Mouse (Mus musculus) limb, embryonic 14.5 days (tissue): Measurements from ENCODE around the gene Gm20388. TPM values are rescaled to one million over a fixed set of nuclear protein-coding genes. Genes with fewer than 3 reads are reported as not detected.
A peak's percentile ranks its signal among the peaks of the same experiment; 100 is the strongest.
"Not testable (repeated sequence)": the region's sequence is repeated elsewhere in the genome, so short reads cannot be mapped to it uniquely, and the experiment has no call there.

Source experiments
- ATAC-seq: fragments of 200-750 bp; cut with Nextera tagmentation; 2 replicates; pipeline ENCODE4 v1.8.0; 2017; ENCODE audit warnings: low read depth, moderate number of reproducible peaks, moderate TSS enrichment; ENCODE audit not compliant: low FRiP score
- DNase-seq: peaks from one replicate; pipeline ENCODE4 v3.0.0-alpha.2; 2015; ENCODE audit warnings: low spot score
- H3K27ac ChIP-seq: fragments of 300-500 bp; sonication (generic); replicated peaks from 2 replicates; pipeline ENCODE4 v1.5.1; 2014; ENCODE audit warnings: low read depth, mild to moderate bottlenecking, low read length, moderate library complexity, mixed read lengths
- H3K27me3 ChIP-seq: fragments of 300-500 bp; sonication (generic); 2 replicates; pipeline ENCODE4 v1.6.1; 2014; ENCODE audit warnings: low read length, mixed read lengths; ENCODE audit not compliant: control insufficient read depth, insufficient read depth
- H3K36me3 ChIP-seq: fragments of 300-500 bp; sonication (generic); 2 replicates; pipeline ENCODE4 v1.6.1; 2014; ENCODE audit warnings: mild to moderate bottlenecking, low read length, moderate library complexity, mixed read lengths; ENCODE audit not compliant: control insufficient read depth, insufficient read depth
- H3K4me1 ChIP-seq: fragments of 300-500 bp; sonication (generic); 2 replicates; pipeline ENCODE4 v1.6.1; 2014; ENCODE audit warnings: antibody characterized with exemption, low read length, mixed read lengths; ENCODE audit not compliant: control insufficient read depth, insufficient read depth
- H3K4me2 ChIP-seq: fragments of 300-500 bp; sonication (generic); replicated peaks from 2 replicates; pipeline ENCODE4 v1.6.1; 2014; ENCODE audit warnings: low read depth, mild to moderate bottlenecking, low read length, moderate library complexity; ENCODE audit not compliant: severe bottlenecking
- H3K4me3 ChIP-seq: fragments of 300-500 bp; sonication (generic); replicated peaks from 2 replicates; pipeline ENCODE4 v1.5.1; 2014; ENCODE audit warnings: low read length
- H3K9ac ChIP-seq: fragments of 300-500 bp; sonication (generic); 2 replicates; pipeline ENCODE4 v1.6.1; 2014; ENCODE audit warnings: mild to moderate bottlenecking, low read depth, low read length, moderate library complexity; ENCODE audit not compliant: severe bottlenecking
- H3K9me3 ChIP-seq: fragments of 300-500 bp; sonication (generic); 2 replicates; pipeline ENCODE4 v1.6.1; 2016; ENCODE audit warnings: low read length; ENCODE audit not compliant: control insufficient read depth
- POLR2A ChIP-seq: fragments of 200-500 bp; IDR thresholded peaks from 2 replicates; pipeline ENCODE4 v1.8.0; 2012; ENCODE audit warnings: inconsistent platforms, mild to moderate bottlenecking, moderate library complexity, borderline replicate concordance; ENCODE audit not compliant: insufficient read depth, insufficient read length; ENCODE audit errors: extremely low read depth
- WGBS: fragments of 180-500 bp; shearing (Covaris S2); extraction: QIAGEN DNeasy Blood & Tissue Kit; methylation state at CpG from one replicate; pipeline ENCODE4 v1.1.7; 2014; 5-methylcytosine and 5-hydroxymethylcytosine counted together
- polyA plus RNA-seq, 2 experiments: library from polyadenylated mRNA; depleted of rRNA in 1 of 2; stranded (reverse) in 1 of 2; unstranded in 1 of 2; fragments of >200 nt; fragmentation: Nextera tagmentation in 1 of 2; extraction: Ambion mirVana in 1 of 2; gene quantifications; 2 replicates each; pipeline versions ENCODE4 v1.2.1 to v1.2.3; 2012 to 2014

The Gm20388 gene
- polyA plus RNA-seq, 2 experiments, result 1.9 to 49.9 TPM

- Histone ChIP-seq H3K4me3 (no peak overlapping the region), H3K4me2 (no peak overlapping the region), H3K4me1 (no peaks in the 10 kb centered on the region), H3K27me3 (no peaks in the 10 kb centered on the region), H3K9me3 (no peaks in the 10 kb centered on the region), H3K36me3 (peaks cover 48% of the 10 kb centered on the region), H3K9ac (no peak overlapping the region), H3K27ac (no peak overlapping the region)
- 28% methylated on average over 6 of the region's 10 CpGs for WGBS
- no peak for TF ChIP-seq POLR2A
- no peak for DNase-seq
- ATAC-seq, result no peak
Measured at GRCm38 (mm10) chr8:123536990-123537380, 3626.3 kb downstream of the Gm20388 start.

DNA sequence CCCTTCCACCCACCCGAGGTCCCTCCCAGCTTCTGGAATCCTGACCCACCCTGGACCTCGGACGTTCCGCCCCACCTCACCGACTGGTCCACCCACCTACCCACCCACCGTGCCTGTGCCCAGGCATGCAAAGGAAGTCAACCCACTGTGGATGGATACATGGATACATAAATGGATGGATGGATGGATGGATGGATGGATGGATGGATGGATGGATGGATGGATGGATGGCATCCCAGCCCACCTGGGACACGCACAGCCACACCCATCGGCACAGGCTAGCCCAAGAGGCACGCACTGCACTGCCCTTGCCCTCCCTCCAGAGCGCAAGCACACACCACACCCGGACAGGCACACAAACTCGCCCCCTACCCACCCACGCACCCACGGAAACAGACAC, 3627.0 kb downstream of the Gm20388 start:
- H3K27ac ChIP-seq, H3K4me1 ChIP-seq, H3K4me3 ChIP-seq, H3K9ac ChIP-seq, DNase-seq, H3K4me2 ChIP-seq, H3K27me3 ChIP-seq, H3K9me3 ChIP-seq, ATAC-seq: not testable (repeated sequence)
- peaks cover 41% of the 10 kb centered on the region for H3K36me3 ChIP-seq
- 61% methylated on average over 5 of the region's 14 CpGs for WGBS

DNA sequence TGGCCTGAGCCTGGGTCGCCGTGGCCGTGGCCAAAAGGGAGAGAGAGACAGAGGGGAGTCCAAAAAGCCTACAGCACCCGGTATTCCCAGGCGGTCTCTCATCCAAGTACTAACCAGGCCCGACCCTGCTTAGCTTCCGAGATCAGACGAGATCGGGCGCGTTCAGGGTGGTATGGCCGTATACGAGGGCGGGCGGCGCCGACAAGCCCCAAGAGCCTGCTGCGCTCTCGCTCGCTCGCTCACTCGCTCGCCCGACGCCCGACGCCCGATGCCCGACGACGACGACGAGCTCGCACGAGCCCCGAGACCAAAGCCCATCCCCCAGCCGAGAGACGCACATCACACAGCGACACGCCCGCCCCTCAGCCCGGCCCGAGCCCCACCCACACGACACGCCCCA, 3653.6 kb downstream of the Gm20388 start:
- not testable (repeated sequence) for H3K4me2 ChIP-seq, H3K4me1 ChIP-seq, H3K4me3 ChIP-seq, H3K27me3 ChIP-seq, H3K27ac ChIP-seq, ATAC-seq, H3K9me3 ChIP-seq, H3K9ac ChIP-seq, DNase-seq, H3K36me3 ChIP-seq
- no CpG with 5 or more reads among the region's 45 CpGs for WGBS

DNA sequence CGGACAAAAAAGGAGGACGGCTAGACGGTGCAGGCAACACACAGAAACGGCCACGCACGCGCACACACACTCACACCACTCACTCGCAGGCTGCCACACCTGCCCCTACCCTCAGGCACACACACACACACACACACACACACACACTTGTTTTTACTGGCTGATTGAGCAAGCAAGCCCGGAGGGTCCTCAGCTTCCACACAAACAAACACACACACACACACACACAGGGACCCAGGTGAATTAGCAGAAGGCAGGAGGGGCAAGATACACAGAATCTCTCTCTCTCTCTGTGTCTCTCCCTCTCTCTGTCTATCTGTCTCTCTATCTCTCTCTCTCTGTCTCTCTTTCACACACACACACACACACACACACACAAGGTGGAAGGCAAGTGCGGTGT, 3664.7 kb downstream of the Gm20388 start:
- ATAC-seq, H3K4me1 ChIP-seq, H3K27ac ChIP-seq, H3K4me2 ChIP-seq, H3K27me3 ChIP-seq, DNase-seq, H3K36me3 ChIP-seq, H3K4me3 ChIP-seq, H3K9ac ChIP-seq, H3K9me3 ChIP-seq: not testable (repeated sequence)
- 63% methylated on average over 1 of the region's 10 CpGs for WGBS

GRCm38 (mm10) chr8:123600666-123601172, 3690.1 kb downstream of the Gm20388 start:
- H3K9ac ChIP-seq, H3K4me1 ChIP-seq, H3K27ac ChIP-seq, H3K4me3 ChIP-seq, H3K27me3 ChIP-seq, ATAC-seq, DNase-seq, H3K36me3 ChIP-seq, H3K9me3 ChIP-seq, H3K4me2 ChIP-seq: not testable (repeated sequence)
- WGBS, result 72% methylated on average over 12 of the region's 19 CpGs

DNA sequence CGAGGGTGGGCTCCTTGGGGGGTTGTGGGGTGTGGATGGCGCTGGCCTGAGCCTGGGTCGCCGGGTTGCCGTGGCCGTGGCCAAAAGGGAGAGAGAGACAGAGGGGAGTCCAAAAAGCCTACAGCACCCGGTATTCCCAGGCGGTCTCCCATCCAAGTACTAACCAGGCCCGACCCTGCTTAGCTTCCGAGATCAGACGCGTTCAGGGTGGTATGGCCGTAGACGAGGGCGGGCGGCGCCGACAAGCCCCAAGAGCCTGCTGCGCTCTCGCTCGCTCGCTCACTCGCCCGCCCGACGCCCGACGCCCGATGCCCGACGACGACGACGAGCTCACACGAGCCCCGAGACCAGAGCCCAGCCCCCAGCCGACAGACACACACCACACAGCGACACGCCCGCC, 3690.8 kb downstream of the Gm20388 start:
- H3K4me3 ChIP-seq, DNase-seq, H3K4me1 ChIP-seq, H3K27ac ChIP-seq, H3K9me3 ChIP-seq, H3K27me3 ChIP-seq, H3K36me3 ChIP-seq, ATAC-seq, H3K4me2 ChIP-seq, H3K9ac ChIP-seq: not testable (repeated sequence)
- WGBS, result no CpG with 5 or more reads among the region's 40 CpGs

- not testable (repeated sequence) for H3K4me3 ChIP-seq, H3K4me2 ChIP-seq, H3K9ac ChIP-seq, DNase-seq, H3K27ac ChIP-seq, H3K9me3 ChIP-seq, H3K27me3 ChIP-seq, H3K36me3 ChIP-seq, H3K4me1 ChIP-seq, ATAC-seq
- WGBS, result no CpG with 5 or more reads among the region's 5 CpGs
Measured at GRCm38 (mm10) chr8:123612652-123613051, 3702.0 kb downstream of the Gm20388 start.

GRCm38 (mm10) chr8:123623523-123623922, 3712.9 kb downstream of the Gm20388 start:
- H3K9me3 ChIP-seq, H3K4me1 ChIP-seq, H3K36me3 ChIP-seq, DNase-seq, H3K9ac ChIP-seq, H3K27ac ChIP-seq, H3K4me3 ChIP-seq, H3K4me2 ChIP-seq: not testable (repeated sequence)
- ATAC-seq, result peak; percentile 65; the same call in 1 of the 2 replicates
- peaks cover 16% of the 10 kb centered on the region for H3K27me3 ChIP-seq
- WGBS, result no CpG with 5 or more reads among the region's 39 CpGs
